Mouse (Mus musculus) heart, embryonic 15.5 days (tissue): ENCODE results near the gene Hap1. TPM values are rescaled to one million over a fixed set of nuclear protein-coding genes. Genes with fewer than 3 reads are reported as not detected.
A peak's percentile ranks its signal among the peaks of the same experiment; 100 is the strongest.

Source experiments
- ATAC-seq: fragments of 200-750 bp; cut with Nextera tagmentation; replicated peaks from 2 replicates; pipeline ENCODE4 v1.8.0; 2017; ENCODE audit warnings: low read depth, moderate TSS enrichment; ENCODE audit not compliant: insufficient number of reproducible peaks, insufficient read depth, low FRiP score
- H3K27ac ChIP-seq: fragments of 300-500 bp; sonication (generic); 2 replicates; pipeline ENCODE4 v1.5.1; 2015; ENCODE audit warnings: mild to moderate bottlenecking, inconsistent platforms
- H3K27me3 ChIP-seq: fragments of 300-500 bp; sonication (generic); 2 replicates; pipeline ENCODE4 v1.6.1; 2015; ENCODE audit warnings: inconsistent platforms
- H3K36me3 ChIP-seq: fragments of 300-500 bp; sonication (generic); 2 replicates; pipeline ENCODE4 v1.6.1; 2015; ENCODE audit warnings: mild to moderate bottlenecking, inconsistent platforms
- H3K4me1 ChIP-seq: fragments of 300-500 bp; sonication (generic); replicated peaks from 2 replicates; pipeline ENCODE4 v1.6.1; 2015; ENCODE audit warnings: inconsistent platforms
- H3K4me2 ChIP-seq: fragments of 300-500 bp; sonication (generic); 2 replicates; pipeline ENCODE4 v1.6.1; 2015; ENCODE audit warnings: inconsistent platforms, mild to moderate bottlenecking, moderate library complexity
- H3K4me3 ChIP-seq: fragments of 300-500 bp; sonication (generic); 2 replicates; pipeline ENCODE4 v1.5.1; 2015; ENCODE audit warnings: mild to moderate bottlenecking, inconsistent platforms
- H3K9ac ChIP-seq: fragments of 300-500 bp; sonication (generic); 2 replicates; pipeline ENCODE4 v1.6.1; 2015; ENCODE audit warnings: mild to moderate bottlenecking, inconsistent platforms
- H3K9me3 ChIP-seq: fragments of 300-500 bp; sonication (generic); replicated peaks from 2 replicates; pipeline ENCODE4 v1.6.1; 2016; ENCODE audit warnings: inconsistent platforms
- WGBS: fragments of 180-500 bp; shearing (Covaris S2); methylation state at CpG from one replicate; pipeline ENCODE4 v1.1.7; 2015; ENCODE audit warnings: mixed read lengths; 5-methylcytosine and 5-hydroxymethylcytosine counted together
- polyA plus RNA-seq: library from polyadenylated mRNA; unstranded; fragments of >200 nt; fragmentation: Nextera tagmentation; extraction: Ambion mirVana; gene quantifications from 2 replicates; pipeline ENCODE4 v1.2.1, GENCODE M21; 2015

The Hap1 gene
- 5.3 and 7.7 TPM in 2 replicates for polyA plus RNA-seq

DNA sequence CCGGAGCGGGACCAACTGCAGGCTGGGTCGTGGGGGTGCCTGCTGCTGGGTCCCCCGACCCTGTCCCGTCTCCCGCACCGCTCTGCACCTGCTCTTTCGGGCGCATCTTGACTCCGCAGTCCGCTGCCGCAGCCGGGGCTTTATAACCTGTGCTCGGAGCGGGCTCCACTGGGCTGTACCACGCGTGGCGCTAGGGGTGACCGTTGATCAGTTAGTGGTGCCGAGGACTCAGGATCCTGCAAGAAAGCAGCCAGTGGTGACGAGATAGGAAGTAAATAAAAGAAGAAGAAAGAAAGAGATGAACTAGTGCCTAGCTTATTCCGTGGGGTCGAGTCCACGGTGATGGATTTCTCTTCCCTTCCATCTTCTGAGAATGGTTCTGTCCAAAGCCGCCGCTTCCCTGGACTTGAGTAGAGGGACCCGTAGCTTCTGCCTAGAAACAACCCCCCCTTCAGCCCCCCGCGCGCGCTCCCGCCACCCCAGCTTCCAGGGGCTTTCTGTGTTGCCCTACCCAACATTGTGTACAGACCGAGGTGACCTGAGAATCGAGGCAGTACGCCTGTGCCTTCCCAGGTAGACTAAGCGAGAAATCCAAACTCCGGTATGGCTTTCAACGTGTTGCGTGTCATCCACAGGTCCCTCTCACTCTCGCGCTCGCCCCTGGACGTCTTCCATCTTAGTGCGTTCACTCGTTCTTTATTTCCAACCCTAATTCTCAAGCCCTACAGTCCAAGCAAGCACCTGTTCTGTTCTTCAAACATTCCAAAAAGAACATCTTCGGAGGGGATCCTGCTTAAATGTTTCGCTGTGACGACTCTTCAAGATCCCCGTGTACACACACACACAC, at the start of gene Hap1:
Hap1 (minus strand) TSS at position 157 of the 847 bp plus-strand sequence.
- H3K27ac ChIP-seq, result no peak within 1 kb of the TSS
- 2% methylated on average over 49 of the region's 49 CpGs for WGBS

DNA sequence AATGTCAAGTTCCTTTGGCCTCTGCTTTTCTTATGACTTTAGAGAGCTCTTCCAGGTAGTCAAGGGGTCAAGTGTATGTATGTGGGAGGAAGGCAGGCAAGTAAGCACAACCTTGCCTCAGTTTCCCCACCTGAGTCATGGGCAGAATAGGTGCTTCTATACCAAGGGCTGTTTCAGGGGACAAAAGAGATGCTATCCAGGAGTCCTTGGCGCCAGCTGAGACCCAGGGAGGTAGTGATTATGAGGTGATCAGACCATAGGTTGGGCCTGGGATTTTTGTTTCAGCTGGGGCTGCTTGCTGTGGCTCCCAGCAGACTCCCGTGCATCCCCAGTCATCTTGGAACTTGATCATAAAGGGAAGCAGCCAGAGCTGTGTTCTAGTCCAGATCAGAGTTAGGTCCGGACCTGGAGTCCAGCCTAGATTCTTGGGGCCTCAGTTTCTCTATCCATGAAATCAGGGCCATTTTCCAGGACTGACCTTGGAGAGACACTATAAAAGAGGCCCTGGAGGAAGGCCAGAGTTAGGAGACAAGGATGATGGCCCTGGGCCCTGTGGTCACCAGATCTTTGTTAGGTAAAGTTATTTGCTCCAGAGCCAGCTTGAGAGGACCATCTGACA, 48.6 kb upstream of the Hap1 start:
- Histone ChIP-seq H3K4me2 (no peak overlapping the region), H3K9me3 (no peaks in the 10 kb centered on the region), H3K4me3 (no peak overlapping the region), H3K4me1 (peaks cover 63% of the 10 kb centered on the region), H3K9ac (no peak overlapping the region), H3K36me3 (peaks cover 12% of the 10 kb centered on the region), H3K27ac (peak overlapping the region; percentile 96), H3K27me3 (no peaks in the 10 kb centered on the region)
- WGBS, result 91% methylated on average over 3 of the region's 3 CpGs
- no peak for ATAC-seq

More for the DNA sequence above, at the start of gene Hap1:
- Histone ChIP-seq H3K36me3 (no peaks in the 10 kb centered on the region), H3K4me2 (peak within 1 kb of the TSS; percentile 97), H3K9ac (peak within 1 kb of the TSS; percentile 59), H3K9me3 (no peaks in the 10 kb centered on the region), H3K27me3 (peaks cover 58% of the 10 kb centered on the region), H3K4me3 (peak within 1 kb of the TSS; percentile 69), H3K4me1 (peaks cover 16% of the 10 kb centered on the region)
- ATAC-seq, result peak; percentile 50

GRCm38 (mm10) chr11:100403445-100404134, 47.7 kb upstream of the Hap1 start:
- peaks cover 4% of the 10 kb centered on the region; the same call in 1 of the 2 replicates for H3K36me3 ChIP-seq
- peak; percentile 38 for ATAC-seq
- H3K9ac ChIP-seq, result no peak overlapping the region
- no peaks in the 10 kb centered on the region for H3K27me3 ChIP-seq
- peaks cover 66% of the 10 kb centered on the region for H3K4me1 ChIP-seq
- H3K27ac ChIP-seq, result peak overlapping the region; percentile 96
- H3K4me3 ChIP-seq, result no peak overlapping the region
- H3K9me3 ChIP-seq, result no peaks in the 10 kb centered on the region
- H3K4me2 ChIP-seq, result peak overlapping the region; percentile 44
- 18% methylated on average over 10 of the region's 10 CpGs for WGBS

- no peak for ATAC-seq
- Histone ChIP-seq H3K36me3 (no peaks in the 10 kb centered on the region), H3K4me1 (peaks cover 63% of the 10 kb centered on the region), H3K27ac (peak overlapping the region; percentile 96), H3K4me2 (peak overlapping the region; percentile 44), H3K27me3 (no peaks in the 10 kb centered on the region), H3K4me3 (no peak overlapping the region), H3K9ac (no peak overlapping the region; the same call in 1 of the 2 replicates), H3K9me3 (no peaks in the 10 kb centered on the region)
- WGBS, result 36% methylated on average over 2 of the region's 2 CpGs
These were observed 46.8 kb upstream of the Hap1 start for GRCm38 (mm10) chr11:100402682-100403081.

DNA sequence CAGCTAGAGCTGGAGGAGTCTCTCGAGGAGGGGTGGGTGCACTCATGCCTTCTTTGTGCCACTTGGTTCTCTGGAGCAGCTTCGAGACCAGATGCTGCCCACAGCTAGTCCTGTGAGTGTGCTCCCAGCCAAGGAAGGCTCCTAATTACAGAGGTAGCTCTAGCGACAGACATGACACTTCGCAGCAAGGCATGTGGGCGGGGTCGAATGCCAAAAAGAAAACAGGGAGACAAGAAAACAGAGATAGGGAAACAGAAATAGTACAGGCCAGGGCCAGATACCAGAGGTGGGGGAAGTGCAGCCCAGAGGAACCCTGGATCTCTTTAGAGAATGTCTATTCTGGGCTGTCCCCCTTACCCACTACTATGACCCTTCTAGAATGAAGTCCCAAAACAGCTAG, 46.3 kb upstream of the Hap1 start:
- H3K4me1 ChIP-seq, result peaks cover 63% of the 10 kb centered on the region
- peak overlapping the region; percentile 96 for H3K27ac ChIP-seq
- no peaks in the 10 kb centered on the region for H3K27me3 ChIP-seq
- H3K4me2 ChIP-seq, result peak overlapping the region; percentile 44
- WGBS, result 10% methylated on average over 6 of the region's 6 CpGs
- H3K9ac ChIP-seq, result peak overlapping the region; percentile 24
- H3K4me3 ChIP-seq, result no peak overlapping the region
- no peaks in the 10 kb centered on the region for H3K9me3 ChIP-seq
- H3K36me3 ChIP-seq, result no peaks in the 10 kb centered on the region
- peak; percentile 51 for ATAC-seq

DNA sequence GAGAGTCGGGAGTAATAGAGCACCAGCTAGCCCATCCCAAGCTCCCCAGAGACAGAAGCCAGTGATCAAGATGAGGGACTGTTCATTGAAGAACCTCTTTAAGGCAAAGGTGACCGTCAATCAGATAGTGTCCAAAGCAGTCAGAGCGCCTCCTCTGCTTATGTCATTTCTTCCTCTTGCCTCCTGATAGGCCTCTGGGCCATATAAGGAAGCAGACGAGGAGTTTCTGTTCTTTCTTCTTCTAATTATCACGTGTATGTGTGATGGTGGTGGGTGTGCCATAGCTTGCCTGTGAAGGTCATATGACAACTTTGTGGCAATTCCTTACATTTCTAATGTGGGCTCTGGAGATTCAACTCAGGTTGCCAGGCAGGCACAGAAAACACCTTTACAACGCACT, 44.9 kb upstream of the Hap1 start:
- Histone ChIP-seq H3K9me3 (no peaks in the 10 kb centered on the region), H3K36me3 (no peaks in the 10 kb centered on the region), H3K27ac (peak overlapping the region; percentile 96), H3K4me1 (peaks cover 65% of the 10 kb centered on the region), H3K4me3 (no peak overlapping the region), H3K9ac (no peak overlapping the region), H3K27me3 (no peaks in the 10 kb centered on the region), H3K4me2 (no peak overlapping the region)
- ATAC-seq, result no peak
- WGBS, result 47% methylated on average over 6 of the region's 6 CpGs

- no peak for ATAC-seq
- Histone ChIP-seq H3K9me3 (no peaks in the 10 kb centered on the region), H3K4me1 (peaks cover 74% of the 10 kb centered on the region), H3K36me3 (no peaks in the 10 kb centered on the region), H3K27me3 (no peaks in the 10 kb centered on the region), H3K9ac (no peak overlapping the region), H3K4me3 (no peak overlapping the region), H3K4me2 (no peak overlapping the region), H3K27ac (peak overlapping the region; percentile 96)
- 63% methylated on average over 12 of the region's 12 CpGs for WGBS
These were observed 44.0 kb upstream of the Hap1 start for GRCm38 (mm10) chr11:100399727-100400538.

DNA sequence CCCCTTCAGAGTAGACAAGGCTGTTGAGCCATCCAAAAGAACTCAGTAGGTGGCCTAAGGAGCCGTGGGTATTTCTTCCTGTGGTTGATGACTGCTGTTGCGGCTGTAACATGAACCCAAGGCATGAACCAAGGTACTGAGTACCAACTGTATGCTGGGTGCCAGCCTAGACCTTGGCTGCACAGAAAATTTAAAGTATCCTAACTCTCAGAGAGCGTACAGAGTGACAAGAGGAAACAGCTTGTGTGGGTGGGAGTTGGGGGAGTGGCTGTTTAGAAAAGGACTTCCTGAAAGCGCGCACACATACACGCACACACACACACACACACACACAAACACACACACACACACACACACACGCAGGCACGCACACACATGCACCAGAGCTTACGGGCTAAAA, 43.4 kb upstream of the Hap1 start:
- Histone ChIP-seq H3K9ac (no peak overlapping the region), H3K9me3 (no peaks in the 10 kb centered on the region), H3K27ac (peak overlapping the region; percentile 18; the same call in 1 of the 2 replicates), H3K4me3 (no peak overlapping the region), H3K4me1 (peaks cover 75% of the 10 kb centered on the region), H3K27me3 (no peaks in the 10 kb centered on the region), H3K4me2 (no peak overlapping the region), H3K36me3 (no peaks in the 10 kb centered on the region)
- 60% methylated on average over 9 of the region's 9 CpGs for WGBS
- no peak for ATAC-seq

DNA sequence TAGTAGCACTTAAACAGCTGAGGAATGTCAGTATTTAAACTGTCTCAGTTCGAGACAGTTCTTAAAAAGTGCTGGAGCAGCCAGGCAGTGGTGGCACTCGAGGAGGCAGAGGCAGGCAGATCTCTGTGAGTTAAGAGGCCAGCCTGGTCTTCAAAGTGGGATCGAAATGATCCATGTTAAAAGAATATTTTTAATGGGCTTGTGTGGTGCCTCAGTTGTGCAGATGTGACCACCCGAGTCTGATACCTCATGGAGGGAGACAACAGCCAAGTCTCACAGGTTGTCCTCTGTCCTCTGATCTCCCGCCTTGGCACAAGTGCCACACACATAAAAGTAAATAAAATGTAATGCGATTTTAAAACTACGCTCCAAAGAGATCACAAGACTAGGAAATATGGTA, 42.6 kb upstream of the Hap1 start:
- 91% methylated on average over 7 of the region's 7 CpGs for WGBS
- no peak overlapping the region for H3K4me2 ChIP-seq
- no peaks in the 10 kb centered on the region for H3K9me3 ChIP-seq
- peaks cover 75% of the 10 kb centered on the region for H3K4me1 ChIP-seq
- H3K9ac ChIP-seq, result no peak overlapping the region
- no peak overlapping the region for H3K27ac ChIP-seq
- no peaks in the 10 kb centered on the region for H3K27me3 ChIP-seq
- no peak overlapping the region for H3K4me3 ChIP-seq
- H3K36me3 ChIP-seq, result no peaks in the 10 kb centered on the region
- ATAC-seq, result no peak

- H3K27ac ChIP-seq, result peak within 1 kb of the TSS; percentile 87
- peak; percentile 96 for ATAC-seq
- 2% methylated on average over 37 of the region's 37 CpGs for WGBS
These were observed 41.9 kb upstream of the Hap1 start, which contains the start of gene Jup for GRCm38 (mm10) chr11:100397600-100398389. Gene Jup (minus strand): TSS chr11:100397763.

More at GRCm38 (mm10) chr11:100397600-100398389, 41.9 kb upstream of the Hap1 start, which contains the start of gene Jup:
- H3K9me3 ChIP-seq, result no peaks in the 10 kb centered on the region
- H3K4me2 ChIP-seq, result peak within 1 kb of the TSS; percentile 81
- no peaks in the 10 kb centered on the region for H3K27me3 ChIP-seq
- no peaks in the 10 kb centered on the region for H3K36me3 ChIP-seq
- H3K4me3 ChIP-seq, result peak within 1 kb of the TSS; percentile 73
- H3K9ac ChIP-seq, result peak within 1 kb of the TSS; percentile 86
- H3K4me1 ChIP-seq, result peaks cover 76% of the 10 kb centered on the region
